Mouse (Mus musculus): ENCODE data around the gene Nfyc.

Gene Nfyc

DNA sequence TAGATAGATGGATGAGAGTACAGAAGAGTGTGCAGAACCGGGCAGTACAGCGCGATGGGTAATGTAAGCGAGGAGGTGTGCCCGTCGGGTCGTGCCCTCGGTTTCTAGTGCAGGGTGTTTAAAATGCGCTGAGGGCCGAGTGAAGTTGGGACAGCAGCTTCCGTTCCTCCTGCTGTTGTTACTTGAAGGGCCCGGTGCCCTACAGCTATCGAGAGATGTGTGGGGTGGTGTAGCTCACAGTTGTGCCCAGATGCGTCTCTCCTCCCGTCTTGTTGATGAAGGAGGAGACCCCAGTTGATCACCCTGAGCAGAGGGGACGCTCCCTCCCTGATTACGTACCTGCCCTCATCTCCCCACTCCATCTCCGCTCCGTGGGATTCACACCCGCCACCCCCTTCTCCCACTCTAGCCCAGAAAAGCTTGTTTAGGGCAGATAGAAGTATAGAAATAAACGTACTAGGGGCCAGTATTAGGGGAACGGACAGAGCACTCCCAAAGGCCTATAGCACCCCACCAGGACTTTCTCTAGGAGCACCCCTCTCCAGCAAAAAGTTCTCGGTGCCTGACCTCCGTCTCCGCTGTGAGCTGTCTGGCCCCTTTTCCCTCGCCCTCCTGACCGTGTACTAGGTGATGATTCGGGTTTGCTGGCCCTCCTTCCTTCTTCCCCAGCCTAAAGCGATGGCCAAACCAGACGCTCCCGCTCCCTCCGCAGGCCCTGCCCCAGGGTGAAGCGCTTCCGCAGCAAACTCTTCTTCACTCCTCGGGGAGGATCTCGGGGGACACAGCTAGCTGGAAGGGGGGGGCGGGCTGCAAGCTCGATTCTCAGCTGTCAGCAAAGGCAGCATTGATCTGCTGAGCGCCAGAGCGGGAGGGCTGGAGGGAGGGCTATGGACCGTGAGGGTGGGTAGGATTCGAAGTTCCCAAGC, 83.2 kb downstream of the Nfyc start, which contains the start of gene Kcnq4:
Gene Kcnq4, minus strand, starts transcription at position 672 of the 926 bp plus-strand sequence.
- peak; percentile 39 for DNase-seq

DNA sequence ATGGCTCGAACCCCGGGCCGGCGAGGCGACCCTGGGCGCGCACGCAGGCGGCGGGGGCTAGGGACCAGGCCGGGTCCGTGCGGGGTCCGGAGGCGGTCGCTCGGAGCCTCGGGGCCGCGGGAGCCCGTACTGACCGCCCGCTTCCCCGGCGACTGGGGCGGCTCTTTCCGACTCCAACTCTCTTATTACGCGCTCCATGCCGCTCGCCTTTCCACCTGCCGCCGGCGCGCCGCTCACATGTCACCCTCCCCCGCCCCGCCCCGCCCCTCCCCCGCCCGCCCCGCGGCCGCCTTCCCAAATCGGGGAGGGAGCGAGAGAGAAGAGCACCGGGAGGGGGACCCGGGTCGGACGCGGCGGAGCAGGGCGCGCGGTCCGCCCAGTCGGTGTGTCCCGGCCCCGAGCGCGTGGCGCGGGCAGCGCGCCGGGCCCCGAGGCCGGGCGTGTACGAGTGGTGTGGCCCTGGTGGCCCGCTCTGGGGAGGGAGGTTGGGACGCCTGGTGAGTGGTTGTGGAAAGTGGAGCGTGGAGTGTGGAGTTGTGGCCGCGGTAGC, 84.1 kb downstream of the Nfyc start:
- peak; percentile 53 for DNase-seq

DNA sequence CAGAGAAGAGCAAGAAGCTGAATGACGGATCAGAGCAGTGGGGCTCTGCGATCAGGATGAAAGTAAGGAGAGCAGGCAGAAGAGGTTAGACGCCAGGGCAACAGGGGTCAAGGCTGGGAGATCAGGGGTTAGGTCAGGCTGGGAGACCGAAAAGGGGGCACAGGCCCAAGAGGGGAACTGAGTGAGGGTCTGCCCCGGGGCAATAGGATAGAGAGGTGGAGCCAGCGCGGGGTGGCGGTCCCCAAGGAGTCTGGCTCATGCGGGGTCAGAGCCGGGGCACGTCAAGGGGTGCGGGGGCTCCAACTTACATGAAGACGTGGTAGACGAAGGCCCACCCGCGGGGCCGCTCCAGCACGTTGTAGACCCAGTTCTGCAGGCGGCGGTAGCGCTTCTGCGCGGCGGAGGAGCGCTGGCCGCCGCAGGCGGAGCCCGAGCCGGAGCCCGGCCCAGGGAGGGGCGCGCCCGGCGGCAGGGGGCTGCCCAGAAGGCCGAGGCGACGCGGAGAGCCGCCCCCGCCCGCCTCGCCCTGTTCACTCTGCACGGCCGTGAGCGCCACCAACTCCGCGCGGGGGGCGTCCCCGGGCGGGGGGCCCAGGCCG, 84.7 kb downstream of the Nfyc start:
- DNase-seq = peak; percentile 50

DNA sequence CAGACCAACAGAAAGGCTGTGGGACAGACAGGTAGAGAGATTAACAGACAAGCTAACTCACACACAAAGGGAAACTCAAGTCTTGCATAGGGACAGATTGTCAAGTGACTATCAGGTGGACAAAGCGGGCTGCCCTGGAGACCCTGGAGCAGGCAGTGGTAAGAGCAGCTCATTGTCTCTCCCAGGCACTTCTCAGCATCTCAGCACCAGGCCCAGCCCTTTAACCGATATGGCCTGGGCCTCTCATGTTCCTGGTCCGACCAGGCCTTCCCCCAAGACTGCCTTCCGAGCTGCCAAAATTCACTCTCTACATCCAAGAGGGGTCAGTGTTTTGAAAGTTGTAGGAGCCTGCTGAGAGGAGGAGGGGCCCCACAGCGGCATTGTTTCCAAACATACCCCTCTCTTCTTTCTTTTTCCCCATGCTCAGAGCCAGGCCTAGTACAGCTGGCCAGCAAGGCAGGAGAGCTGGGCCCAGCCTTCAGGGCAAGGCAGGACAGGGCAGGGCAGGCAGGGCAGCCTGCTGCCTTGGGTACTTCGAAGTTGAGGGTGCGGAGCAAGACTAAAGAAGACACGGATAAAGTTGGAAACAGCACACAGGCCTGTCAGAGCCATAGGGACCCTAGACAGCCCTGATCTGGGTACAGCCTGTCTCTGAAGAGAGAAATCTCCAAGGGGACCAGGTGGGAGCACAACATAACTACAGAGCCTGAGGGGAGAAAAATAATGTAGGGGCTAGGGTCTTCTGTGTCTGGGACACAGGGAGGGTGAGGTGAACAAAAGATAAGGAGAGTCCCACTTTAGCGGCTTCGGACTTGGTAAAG, 85.4 kb downstream of the Nfyc start:
- DNase-seq = peak; percentile 46

DNA sequence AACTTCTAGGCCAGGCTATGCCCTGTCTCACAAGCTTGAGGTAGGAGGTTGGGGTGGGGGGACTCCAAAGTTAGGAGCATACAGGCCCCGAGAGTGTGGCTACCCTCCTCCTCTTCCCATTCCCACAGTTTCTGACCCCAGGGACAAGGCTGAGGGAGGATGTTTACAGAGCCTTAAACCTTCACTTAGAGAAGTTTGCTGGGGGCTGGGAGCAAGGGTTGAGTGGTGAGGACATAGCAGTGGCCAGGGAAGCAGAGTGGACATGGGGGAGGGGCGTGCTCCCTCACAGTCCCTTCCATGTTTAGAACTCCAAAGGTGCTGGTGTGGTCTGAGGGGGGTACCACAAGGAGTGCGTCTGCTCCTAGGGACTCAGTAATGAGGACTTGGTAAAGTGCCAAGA, 87.7 kb downstream of the Nfyc start:
- DNase-seq = no peak

DNA sequence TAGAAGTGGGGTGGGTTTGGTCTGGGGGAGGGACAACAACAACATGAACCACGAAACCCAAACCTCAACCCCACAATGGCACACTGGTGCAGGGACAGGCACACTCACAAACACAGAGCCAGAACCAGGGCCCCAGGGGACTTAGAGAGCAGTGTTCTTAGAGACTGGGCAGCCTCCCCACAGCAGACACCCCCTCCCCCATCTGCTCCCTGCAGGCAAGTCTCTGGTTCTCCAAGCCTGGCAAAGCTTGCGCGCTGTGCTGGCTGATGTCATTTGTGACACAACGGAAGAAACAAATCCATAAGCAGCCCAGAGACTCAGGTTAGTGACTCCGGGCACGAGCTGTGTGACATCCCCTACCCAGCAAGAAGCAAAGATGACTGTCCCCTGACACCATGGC, 90.1 kb downstream of the Nfyc start:
- DNase-seq = peak; percentile 33

DNA sequence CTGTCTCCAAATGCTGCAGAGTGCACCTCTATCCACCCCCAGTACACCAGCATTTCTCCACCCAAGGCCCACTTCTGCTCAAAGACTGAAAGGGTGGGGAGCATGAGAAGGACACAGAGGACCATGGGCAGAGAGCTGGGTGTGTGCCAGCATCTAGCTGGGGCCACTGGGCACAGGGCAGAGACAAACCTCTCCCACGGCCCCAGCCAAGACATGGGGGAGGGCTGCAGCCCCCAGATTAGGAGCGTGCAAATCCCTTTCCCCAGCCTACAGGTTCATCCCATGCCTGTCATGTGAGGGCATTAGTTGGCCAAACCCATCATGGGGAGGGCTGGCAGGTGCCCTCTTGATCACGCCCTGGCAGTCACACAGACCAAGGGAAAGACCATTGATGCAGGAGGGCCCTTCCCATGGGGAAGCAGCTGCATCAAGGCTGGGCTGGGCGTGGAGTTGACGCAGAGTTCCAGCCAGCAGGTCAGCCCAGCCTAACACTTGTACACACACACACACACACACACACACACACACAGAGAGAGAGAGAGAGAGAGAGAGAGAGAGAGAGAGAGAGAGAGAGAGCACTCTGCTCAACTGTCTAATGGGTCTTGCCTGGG, 97.3 kb downstream of the Nfyc start:
- DNase-seq = peak; percentile 49

DNA sequence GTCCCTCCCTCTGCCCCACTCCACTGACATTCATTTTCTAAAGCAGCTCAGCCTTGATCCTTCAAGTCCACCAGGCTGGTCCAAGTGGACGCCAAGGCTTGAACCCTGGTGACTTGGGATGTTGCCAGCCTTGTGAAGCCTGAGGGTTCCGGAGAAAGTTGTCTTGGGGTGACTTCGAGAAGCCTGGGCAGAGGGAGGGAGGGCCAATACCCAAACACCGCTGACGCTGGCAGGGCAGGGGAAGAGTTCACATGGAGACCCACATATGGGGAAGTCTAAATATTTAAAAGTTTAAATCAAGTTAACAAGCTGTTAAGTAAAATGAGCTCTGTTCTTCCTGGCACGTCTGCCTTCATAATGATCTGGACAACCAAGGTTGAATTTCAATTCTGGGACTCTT, 98.6 kb downstream of the Nfyc start:
- DNase-seq = no peak

DNA sequence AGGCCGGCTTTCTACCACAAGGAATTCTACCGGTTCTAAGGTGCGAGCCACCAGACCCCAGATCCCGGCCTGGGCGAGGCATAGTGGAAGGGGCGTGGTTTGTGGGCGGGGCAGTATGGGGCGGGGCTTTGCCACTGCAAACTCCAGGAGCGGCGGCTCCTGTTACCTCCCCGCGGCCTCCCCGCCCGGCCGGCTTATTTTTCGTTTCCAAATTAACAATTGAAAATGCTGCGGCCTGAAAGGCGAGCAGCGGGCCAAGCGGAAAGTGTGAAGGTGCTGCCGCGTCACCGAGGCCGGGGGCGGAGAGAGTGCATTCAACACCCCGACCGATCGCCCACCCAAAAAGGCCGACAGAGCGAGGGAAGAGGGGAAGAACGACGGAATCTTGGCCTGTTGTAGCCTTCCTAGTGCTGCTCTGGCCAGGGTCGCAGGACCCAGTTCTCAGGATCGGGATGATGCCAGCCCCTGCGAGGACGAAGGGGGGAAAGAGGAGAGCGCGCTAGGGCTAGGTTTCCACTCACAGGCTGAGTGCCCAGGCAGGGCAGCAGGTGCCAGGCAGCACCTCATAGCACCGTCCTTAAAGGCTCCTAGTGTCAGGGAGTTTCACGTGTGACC, 100.2 kb downstream of the Nfyc start:
- peak; percentile 79 for DNase-seq

DNA sequence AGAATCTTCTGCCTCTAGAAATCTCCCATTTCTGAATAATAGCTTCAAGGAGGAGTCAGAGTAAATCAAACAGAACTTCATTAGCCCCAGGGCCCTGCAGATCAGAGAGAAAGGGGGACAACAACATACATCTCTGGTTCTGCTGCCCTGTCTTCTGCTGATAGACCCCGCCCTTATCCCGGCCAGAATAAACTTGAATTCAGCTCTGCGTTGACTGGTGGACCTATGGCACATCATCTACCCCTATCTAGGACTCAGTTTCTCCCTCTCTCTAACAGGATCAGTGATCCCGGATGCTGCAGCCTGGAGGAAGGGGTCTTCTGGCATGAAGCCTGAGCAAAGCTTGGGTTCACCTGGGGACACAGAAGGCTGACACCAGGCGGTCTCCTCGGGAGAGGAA, 100.8 kb downstream of the Nfyc start:
- no peak for DNase-seq

DNA sequence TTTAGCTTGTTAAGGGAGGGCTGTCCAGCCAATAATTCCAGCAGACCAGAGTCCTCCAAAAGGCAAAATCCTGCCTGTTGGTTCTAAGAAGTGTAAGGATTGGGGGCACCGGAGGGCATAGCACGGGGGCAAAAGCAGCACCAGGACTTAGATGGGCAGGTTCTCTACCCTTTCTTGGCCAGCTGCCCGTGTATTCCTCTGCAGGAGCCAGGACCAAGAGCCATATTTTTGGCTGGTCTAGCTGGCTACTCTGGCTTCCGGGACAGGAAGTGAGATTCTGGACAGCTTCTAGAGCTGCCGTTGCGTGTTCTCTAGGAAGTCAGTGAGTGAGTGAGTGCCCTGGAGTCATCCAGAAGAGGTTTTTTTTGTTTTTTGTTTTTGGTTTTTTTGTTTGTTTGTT, 101.2 kb downstream of the Nfyc start:
- no peak for DNase-seq

DNA sequence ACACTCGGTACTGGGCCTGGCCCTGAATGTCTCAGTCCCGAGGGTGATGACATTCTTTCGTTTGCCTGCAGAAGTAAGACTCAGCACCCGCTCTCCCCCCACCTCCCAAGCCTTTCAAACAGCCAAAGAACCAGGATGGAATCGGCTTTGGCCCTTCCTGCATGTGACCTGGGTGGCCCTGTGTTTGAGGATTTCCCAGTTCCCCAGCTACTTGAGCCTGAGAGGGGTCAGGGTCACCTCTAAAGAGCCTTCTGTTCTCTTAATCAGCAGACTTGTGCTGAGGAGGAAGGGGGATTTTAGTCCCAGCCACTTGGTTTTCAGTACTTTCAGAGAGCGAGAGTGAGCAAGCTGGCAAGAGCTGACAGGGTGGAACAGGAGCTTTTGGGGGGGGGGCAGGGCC, 101.9 kb downstream of the Nfyc start:
- peak; percentile 31 for DNase-seq

DNA sequence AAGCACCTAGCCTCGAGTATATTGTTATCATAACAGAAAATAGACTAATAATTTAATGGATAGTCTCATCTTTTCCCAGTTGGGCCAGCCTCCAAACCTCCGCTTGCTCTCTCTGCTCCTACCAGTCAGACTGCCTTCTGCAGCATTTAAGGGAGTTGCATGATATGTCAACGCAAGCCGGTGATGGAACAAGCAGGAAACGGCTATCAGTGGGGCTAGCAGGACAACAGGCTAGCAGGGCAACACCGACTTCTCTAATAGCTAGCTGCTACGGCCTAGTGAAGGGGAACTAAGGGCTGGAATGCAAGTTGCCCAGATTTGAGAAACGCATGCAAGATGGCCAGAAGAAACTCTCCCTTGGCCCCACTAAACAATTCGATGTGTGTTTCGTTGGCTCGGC, 103.5 kb downstream of the Nfyc start:
- DNase-seq = no peak

DNA sequence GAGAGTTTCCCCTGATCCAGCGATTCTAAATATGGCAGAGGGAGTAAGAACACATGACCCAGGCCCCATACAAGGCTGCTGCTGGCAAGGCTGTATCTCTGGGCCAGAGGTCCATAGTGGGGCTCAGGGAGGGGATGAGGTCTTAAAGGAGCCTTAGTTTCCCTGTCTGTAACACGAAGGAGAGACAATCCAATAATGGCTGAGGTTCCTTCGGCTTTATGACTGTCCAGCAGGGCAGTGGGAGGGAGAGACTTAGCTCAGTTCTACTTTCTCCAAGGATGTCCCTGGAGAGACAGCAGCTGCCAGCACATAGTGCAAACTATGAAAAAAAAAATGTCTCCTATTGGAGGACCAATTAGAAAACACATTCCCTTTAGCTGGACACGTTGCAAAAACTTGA, 105.2 kb downstream of the Nfyc start:
- DNase-seq = no peak

DNA sequence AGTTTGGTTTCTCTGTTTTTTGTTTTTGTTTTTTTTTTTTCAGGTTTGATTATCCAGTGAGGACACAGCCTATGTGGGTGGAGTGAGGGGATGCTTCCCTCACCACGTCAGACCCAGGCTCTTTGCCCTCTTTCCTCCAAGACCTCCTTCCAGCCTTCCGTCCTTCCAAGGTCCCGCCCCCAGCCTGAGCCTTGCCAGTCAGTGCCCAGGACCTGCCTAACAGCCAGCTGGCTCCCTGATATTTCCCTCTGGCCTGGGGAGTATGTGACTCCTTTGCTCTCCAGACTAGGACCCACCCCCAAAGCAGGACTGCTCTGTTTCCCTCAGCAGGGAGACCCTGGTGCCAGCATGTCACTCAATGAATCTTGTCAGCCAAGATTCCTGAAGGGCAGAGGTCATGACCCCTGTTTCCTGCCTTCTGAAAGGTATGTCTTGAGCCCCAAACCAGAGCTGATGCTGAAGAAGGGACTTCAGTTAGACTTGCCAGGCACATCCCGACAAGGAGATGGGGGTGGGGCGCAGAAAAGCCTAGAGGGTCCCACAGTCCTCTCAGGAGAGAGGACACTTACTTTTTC, 105.8 kb downstream of the Nfyc start:
- DNase-seq = no peak

DNA sequence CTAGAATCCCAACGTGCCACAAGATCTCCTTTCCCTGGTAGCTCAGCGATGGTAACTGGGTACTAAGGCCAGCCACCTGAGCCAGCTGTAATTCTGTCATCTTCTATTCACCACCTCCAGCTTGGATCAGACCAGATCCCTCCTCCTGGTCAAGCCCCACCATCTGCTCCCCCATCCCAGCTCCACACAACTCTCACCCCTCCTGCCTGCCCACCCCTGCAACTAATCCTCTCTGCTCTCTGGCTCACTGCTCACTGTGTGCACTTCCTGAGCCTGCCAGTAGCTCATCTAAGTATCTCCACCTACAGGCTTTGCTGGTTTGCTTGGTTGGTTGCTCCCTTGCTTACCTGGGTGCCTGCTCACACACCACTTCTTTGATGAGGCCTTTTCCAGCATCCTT, 109.8 kb downstream of the Nfyc start:
- DNase-seq = peak; percentile 76

DNA sequence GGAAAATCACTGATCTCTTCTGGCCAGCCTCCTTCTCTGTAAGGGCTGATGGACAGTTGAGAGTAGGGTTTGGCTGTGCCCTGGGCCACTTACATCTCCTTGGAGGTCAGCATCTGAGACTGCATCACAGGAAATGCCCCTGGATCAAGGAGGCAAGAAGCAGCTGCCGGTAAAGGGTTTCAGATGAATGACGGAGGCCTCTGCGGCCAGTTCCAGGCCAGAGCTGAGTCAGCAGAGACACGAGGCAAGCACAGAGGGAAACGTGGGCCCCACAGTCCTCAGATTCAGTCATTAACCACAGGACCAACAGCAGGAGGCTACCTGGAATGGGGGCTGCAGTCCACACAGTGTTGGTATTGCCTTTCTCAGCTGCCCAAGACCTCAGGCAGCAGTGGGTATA, 112.2 kb downstream of the Nfyc start:
- no peak for DNase-seq

DNA sequence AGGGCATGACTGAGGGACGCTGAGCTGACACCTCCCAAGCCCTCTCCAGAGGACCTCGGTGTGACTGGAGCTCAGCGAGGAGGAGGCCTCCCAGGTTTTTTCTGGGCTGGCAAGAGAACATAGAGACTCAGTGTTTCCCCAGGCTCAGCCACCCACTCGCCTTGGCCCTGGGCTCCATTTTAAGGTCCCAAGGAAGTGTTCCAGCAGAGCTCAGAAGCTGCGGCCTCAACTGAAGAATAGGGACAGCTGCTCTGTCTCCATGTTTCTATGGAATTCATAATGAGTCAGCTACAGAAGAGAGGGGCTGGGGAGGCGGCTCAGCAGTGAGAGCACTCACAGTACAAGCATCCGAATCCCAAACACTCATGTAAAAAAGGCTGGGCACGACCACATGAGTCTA, 113.8 kb downstream of the Nfyc start:
- DNase-seq = no peak

DNA sequence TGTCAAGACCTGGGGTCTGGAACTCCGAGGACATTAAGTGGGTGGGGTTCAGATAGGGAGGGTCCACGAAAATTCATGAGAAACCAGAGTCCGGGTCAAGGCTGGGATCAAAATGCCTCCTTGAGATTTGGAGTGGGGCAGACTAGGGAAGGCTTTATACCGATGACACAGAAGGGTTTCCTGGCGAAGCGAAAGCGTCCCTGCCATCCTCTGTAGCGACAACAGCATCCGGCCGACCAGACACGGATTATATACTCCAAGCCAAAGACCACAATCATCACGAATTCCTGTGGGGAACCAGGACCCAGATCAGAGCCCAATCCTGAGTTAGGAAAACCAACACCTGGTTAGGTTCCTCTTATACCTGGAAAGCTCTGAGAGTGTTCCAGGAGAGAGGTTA, 114.6 kb downstream of the Nfyc start:
- DNase-seq = no peak

DNA sequence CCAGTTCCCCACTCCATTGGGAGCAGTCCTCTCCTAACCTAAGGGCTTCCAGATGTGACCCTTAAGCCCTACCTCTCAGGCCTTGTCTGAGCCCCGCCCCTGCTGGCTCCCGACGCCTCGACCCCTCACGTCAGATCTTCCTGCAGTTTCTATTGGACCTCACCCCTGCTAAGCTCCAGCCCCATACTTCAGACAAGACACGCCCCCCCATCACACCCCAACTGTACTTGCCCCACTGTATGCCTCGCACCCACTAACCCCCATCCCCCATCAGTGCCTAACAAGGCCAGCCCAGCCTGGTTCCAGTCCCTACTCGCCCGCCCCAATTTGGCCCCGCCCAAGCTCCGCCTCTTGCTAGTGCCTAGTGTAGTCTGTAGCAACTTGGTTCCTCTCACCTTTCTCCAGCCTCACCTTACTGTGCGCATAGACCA, 115.2 kb downstream of the Nfyc start:
- DNase-seq = peak; percentile 78

DNA sequence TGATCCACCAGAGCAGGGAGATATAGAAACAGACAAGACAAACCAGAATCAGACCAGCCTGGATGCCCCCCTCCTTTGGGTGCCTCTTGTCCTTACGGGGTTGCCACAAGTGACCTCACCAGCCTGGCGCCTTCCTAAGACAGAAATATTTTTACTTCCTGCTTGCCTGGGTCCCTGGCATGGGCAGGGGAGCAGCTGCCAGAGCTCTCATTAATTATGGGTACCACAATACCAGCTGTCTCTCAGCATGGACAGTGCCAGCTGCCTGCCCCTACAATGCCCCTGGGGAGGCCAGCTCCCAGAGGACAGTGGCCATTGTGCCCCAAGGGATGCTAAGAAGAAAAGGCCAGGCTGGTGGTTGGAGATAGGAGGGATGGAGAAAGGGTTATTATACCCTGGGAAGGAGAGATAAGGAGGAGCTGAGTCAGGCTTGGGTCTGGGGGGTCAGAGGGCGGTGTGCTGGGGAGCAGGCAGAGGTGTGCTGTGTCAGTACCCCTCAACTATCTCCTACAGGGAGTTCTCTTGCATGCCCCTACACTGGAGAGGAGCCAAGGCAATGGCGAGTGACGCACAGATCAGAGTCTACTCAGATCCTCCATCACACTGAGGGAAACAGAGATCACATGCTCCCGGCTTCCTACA, 117.4 kb downstream of the Nfyc start:
- DNase-seq = peak; percentile 86

All from retina, postnatal 1 day (tissue).